Mouse (Mus musculus) hindbrain, embryonic 15.5 days (tissue): ENCODE data around the gene Ccdc28a. TPM values are rescaled to one million over a fixed set of nuclear protein-coding genes. Genes with fewer than 3 reads are reported as not detected.

ENCODE experiments used
- ATAC-seq: fragments of 200-750 bp; cut with Nextera tagmentation; 2 replicates; pipeline ENCODE4 v1.8.0; 2017; ENCODE audit warnings: low read depth, moderate number of reproducible peaks, moderate TSS enrichment; ENCODE audit not compliant: low FRiP score
- H3K27ac ChIP-seq: fragments of 300-500 bp; sonication (generic); replicated peaks from 2 replicates; pipeline ENCODE4 v1.5.1; 2015; ENCODE audit warnings: mild to moderate bottlenecking, inconsistent platforms
- H3K27me3 ChIP-seq: fragments of 300-500 bp; sonication (generic); 2 replicates; pipeline ENCODE4 v1.6.1; 2015; ENCODE audit warnings: control low read depth, inconsistent platforms
- H3K36me3 ChIP-seq: fragments of 300-500 bp; sonication (generic); 2 replicates; pipeline ENCODE4 v1.6.1; 2015; ENCODE audit warnings: control low read depth, inconsistent platforms
- H3K4me1 ChIP-seq: fragments of 300-500 bp; sonication (generic); replicated peaks from 2 replicates; pipeline ENCODE4 v1.6.1; 2015; ENCODE audit warnings: control low read depth, inconsistent platforms
- H3K4me2 ChIP-seq: fragments of 300-500 bp; sonication (generic); 2 replicates; pipeline ENCODE4 v1.6.1; 2015; ENCODE audit warnings: moderate library complexity, mild to moderate bottlenecking, inconsistent platforms
- H3K4me3 ChIP-seq: fragments of 300-500 bp; sonication (generic); 2 replicates; pipeline ENCODE4 v1.5.1; 2015; ENCODE audit warnings: mild to moderate bottlenecking, inconsistent platforms
- H3K9ac ChIP-seq: fragments of 300-500 bp; sonication (generic); 2 replicates; pipeline ENCODE4 v1.6.1; 2015; ENCODE audit warnings: inconsistent platforms
- H3K9me3 ChIP-seq: fragments of 300-500 bp; sonication (generic); 2 replicates; pipeline ENCODE4 v1.6.1; 2016; ENCODE audit warnings: control low read depth, inconsistent platforms
- WGBS: fragments of 180-500 bp; shearing (Covaris S2); methylation state at CpG from one replicate; pipeline ENCODE4 v1.1.7; 2015; 5-methylcytosine and 5-hydroxymethylcytosine counted together
- polyA plus RNA-seq: library from polyadenylated mRNA; unstranded; fragments of >200 nt; fragmentation: Nextera tagmentation; extraction: Ambion mirVana; gene quantifications from 2 replicates; pipeline ENCODE4 v1.2.1, GENCODE M21; 2015

Gene Ccdc28a
- polyA plus RNA-seq, 1 experiment from 2014 or later = 6.6 TPM

DNA sequence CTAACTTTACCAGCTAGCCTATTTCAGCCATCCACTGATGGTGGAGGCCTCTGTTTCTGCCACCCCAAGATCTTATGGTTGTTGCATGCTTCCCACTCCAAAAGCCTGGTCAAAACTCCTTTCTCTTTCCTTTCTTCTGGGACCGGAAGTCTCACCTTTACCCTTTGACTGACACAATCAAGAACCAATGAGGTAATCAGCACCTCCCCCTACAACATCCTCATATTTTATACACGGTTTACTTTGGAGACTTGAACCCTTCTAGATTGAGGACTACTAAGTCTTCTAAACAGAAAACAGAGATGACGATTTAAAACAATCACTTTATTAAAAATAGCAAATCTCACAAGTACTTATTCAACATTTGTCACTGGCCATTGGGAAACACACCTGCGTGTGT is 21.4 kb downstream of the Ccdc28a start:
- H3K9ac ChIP-seq = no peak overlapping the region
- no peak overlapping the region for H3K4me3 ChIP-seq
- no peaks in the 10 kb centered on the region for H3K9me3 ChIP-seq
- no peak for ATAC-seq
- no peak overlapping the region for H3K4me2 ChIP-seq
- no peaks in the 10 kb centered on the region for H3K36me3 ChIP-seq
- H3K27me3 ChIP-seq = no peaks in the 10 kb centered on the region
- WGBS = 81% methylated on average over 4 of the region's 4 CpGs
- no peaks in the 10 kb centered on the region for H3K4me1 ChIP-seq
- no peak overlapping the region for H3K27ac ChIP-seq

DNA sequence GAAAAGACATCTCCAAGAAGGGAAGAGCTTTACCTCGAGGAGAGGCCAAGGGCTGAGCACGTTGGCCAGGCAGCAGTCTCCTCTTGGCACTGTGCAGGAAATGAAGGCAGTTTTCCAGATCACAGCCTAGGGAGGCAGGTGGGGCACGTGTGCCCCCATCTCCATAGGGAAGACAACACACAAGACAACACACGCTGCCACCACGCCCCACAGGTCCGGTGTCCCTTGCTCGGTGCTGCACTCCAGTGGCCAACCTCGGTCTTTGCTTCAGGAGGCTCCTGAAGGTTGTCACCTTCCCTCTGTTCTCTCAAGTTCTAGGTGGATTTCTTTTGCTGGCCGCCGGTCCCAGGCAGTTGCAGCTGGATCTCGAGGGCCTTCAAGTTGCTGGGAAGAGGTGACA is 24.1 kb downstream of the Ccdc28a start, which contains the start of gene Ect2l:
Gene Ect2l (minus strand): TSS at position 165 of the 400 bp plus-strand sequence.
- no peaks in the 10 kb centered on the region for H3K27me3 ChIP-seq
- H3K4me2 ChIP-seq = no peak within 1 kb of the TSS; the same call in 1 of the 2 replicates
- no peaks in the 10 kb centered on the region for H3K9me3 ChIP-seq
- H3K9ac ChIP-seq = no peak within 1 kb of the TSS
- no peaks in the 10 kb centered on the region for H3K4me1 ChIP-seq
- 16% methylated on average over 11 of the region's 11 CpGs for WGBS
- no peak within 1 kb of the TSS for H3K27ac ChIP-seq
- no peaks in the 10 kb centered on the region for H3K36me3 ChIP-seq
- peak; percentile 30; the same call in 1 of the 2 replicates for ATAC-seq
- no peak within 1 kb of the TSS for H3K4me3 ChIP-seq

DNA sequence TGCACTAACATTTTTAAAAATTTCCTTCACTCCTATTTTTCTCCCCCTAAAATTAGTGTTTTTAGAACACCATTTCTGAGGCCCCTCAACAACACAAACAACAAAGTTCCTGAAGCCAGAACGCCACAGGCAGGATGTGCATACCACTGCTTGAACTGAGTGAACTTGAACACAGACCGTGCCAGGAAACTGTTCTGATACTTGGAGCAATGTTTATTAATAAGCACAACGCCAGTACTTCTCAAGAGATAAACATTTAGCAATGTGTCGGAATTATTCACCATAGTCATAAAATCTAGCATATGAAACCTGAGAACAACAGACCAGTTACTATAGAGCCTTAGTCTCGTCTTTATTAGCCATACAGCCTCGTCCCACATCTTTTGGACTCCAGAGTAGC is 24.7 kb downstream of the Ccdc28a start:
- H3K4me2 ChIP-seq = no peak overlapping the region
- H3K36me3 ChIP-seq = no peaks in the 10 kb centered on the region
- no peak overlapping the region for H3K27ac ChIP-seq
- no peaks in the 10 kb centered on the region for H3K9me3 ChIP-seq
- 85% methylated on average over 6 of the region's 6 CpGs for WGBS
- no peaks in the 10 kb centered on the region for H3K27me3 ChIP-seq
- no peak overlapping the region for H3K4me3 ChIP-seq
- no peak for ATAC-seq
- no peaks in the 10 kb centered on the region for H3K4me1 ChIP-seq
- H3K9ac ChIP-seq = no peak overlapping the region

DNA sequence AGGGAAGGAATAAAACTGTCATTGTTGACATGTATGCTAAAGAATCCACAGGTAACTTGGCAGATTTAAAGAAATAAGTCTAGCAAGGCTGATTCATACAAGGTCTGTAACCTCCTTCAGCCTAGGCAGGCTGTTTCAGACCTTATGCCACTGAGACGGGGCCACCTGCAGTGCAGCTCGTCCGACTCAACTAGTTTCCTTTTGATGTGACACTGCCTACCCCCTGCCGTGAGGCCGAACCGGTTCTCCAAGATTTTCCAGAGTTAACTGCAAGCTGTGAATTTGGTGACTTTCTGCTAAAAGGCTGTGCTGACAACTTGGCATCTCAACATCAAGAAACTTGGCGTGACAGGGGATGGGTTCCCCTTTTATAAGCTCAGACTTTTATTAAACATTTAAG is 30.7 kb downstream of the Ccdc28a start:
- Histone ChIP-seq H3K36me3 (no peaks in the 10 kb centered on the region), H3K9me3 (no peaks in the 10 kb centered on the region), H3K9ac (no peak overlapping the region), H3K27ac (no peak overlapping the region), H3K4me2 (no peak overlapping the region), H3K4me1 (no peaks in the 10 kb centered on the region), H3K4me3 (no peak overlapping the region), H3K27me3 (no peaks in the 10 kb centered on the region)
- no peak for ATAC-seq
- WGBS = 10% methylated on average over 7 of the region's 7 CpGs

DNA sequence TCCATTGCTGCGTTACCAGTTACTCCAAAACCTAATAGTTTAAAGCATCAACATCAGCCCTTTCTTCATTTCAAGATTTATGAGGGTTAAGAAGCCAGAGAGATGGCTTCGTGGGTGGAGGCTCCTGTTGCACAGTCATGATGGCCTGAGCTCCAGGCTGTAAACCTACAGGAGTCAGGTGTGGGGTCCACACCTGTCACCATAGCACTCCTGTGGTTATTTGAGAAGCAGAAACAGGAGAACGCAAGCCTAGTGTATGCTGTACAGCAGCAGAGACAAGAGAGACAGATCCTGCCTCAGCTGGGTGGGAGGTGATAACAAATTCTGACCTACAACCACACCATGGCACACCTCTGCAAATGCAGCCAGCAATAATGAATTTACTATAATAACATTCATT is 32.4 kb downstream of the Ccdc28a start:
- no peaks in the 10 kb centered on the region for H3K4me1 ChIP-seq
- no peak for ATAC-seq
- 87% methylated on average over 3 of the region's 3 CpGs for WGBS
- no peak overlapping the region for H3K27ac ChIP-seq
- H3K27me3 ChIP-seq = no peaks in the 10 kb centered on the region
- no peaks in the 10 kb centered on the region for H3K36me3 ChIP-seq
- no peaks in the 10 kb centered on the region for H3K9me3 ChIP-seq
- no peak overlapping the region for H3K9ac ChIP-seq
- H3K4me2 ChIP-seq = no peak overlapping the region
- no peak overlapping the region for H3K4me3 ChIP-seq

DNA sequence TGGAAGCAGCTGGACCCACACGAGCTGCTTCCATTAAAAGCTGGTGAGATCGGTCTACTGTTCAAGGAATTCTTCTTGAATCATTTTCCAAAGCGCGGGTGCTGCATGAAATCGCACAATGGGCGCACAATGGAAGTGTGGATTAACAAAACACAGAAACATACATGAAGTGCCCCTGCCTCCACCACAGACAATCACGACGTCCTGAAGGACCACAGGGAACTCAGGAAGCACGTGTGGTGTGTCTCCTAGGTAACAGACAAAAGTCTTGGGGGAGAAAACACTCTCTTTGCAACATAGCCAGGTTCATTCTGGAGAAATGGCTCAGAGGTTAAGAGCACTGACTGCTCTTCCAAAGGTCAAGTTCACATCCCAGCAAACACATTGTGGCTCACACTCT is 34.1 kb downstream of the Ccdc28a start:
- 48% methylated on average over 9 of the region's 9 CpGs for WGBS
- Histone ChIP-seq H3K9me3 (no peaks in the 10 kb centered on the region), H3K4me1 (0 out of 2 replicates have a peak, but pooled peaks cover 2% of the 10 kb centered on the region), H3K9ac (no peak overlapping the region), H3K27ac (no peak overlapping the region), H3K27me3 (no peaks in the 10 kb centered on the region), H3K36me3 (no peaks in the 10 kb centered on the region), H3K4me3 (no peak overlapping the region), H3K4me2 (no peak overlapping the region)
- ATAC-seq = no peak

DNA sequence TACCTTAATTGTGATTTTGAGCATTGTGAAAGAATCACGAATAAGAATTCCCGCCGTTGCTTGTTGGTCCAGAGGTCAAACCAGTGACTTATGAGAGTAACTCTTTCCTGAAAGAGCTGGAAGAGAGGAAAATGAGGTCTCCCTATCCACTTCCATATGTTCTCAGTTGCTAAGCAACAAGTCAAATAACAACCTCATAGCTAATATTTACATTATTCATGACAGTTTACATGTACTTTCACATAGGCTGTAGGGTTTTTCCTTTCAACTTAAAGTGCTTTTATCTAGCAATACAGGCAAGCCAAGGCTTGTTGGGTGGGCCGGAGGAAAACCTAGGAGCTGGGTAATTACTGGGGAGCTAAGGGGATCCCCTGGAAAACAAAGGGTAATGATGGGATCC is 34.9 kb downstream of the Ccdc28a start:
- H3K4me1 ChIP-seq = 0 out of 2 replicates have a peak, but pooled peaks cover 2% of the 10 kb centered on the region
- 84% methylated on average over 4 of the region's 4 CpGs for WGBS
- no peak overlapping the region for H3K27ac ChIP-seq
- H3K36me3 ChIP-seq = no peaks in the 10 kb centered on the region
- ATAC-seq = no peak
- H3K9me3 ChIP-seq = no peaks in the 10 kb centered on the region
- H3K9ac ChIP-seq = no peak overlapping the region
- H3K4me2 ChIP-seq = no peak overlapping the region
- no peaks in the 10 kb centered on the region for H3K27me3 ChIP-seq
- no peak overlapping the region for H3K4me3 ChIP-seq

DNA sequence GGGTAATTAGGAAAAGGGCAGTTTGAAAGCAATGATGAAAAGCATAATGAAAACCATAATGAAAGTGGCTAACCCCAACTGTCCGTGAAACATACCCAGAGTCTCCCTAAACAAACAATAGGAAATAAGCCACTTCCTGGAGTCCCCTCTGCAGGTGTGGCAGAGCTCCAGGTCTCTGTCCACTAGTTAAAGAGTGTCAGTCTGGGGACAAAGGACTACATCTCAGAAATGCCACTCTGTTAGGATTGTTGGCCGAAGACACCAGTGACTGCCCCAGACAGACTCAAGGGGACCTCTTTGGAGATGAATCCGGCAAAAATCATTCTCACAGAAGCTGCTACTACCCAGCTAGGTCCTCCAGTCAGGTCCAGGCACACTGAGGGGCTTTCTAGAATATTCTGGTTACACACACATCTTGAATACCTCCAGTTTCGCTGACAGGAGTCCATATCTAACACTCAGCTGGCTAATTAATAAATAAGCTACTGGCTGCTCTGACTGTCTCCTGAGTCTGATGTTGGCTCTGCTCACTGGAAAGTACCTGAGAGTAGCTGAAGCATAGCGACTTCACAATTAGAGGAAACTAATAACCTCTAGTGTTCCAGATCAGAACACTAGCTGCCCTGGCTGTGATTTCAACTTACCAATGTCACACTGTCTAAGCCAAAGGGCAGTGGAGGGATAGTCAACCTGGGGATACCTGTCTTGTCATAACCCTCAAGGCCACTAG is 36.3 kb downstream of the Ccdc28a start:
- Histone ChIP-seq H3K9me3 (no peaks in the 10 kb centered on the region), H3K9ac (no peak overlapping the region), H3K4me1 (0 out of 2 replicates have a peak, but pooled peaks cover 2% of the 10 kb centered on the region), H3K4me2 (no peak overlapping the region), H3K4me3 (no peak overlapping the region), H3K27ac (no peak overlapping the region), H3K27me3 (no peaks in the 10 kb centered on the region), H3K36me3 (no peaks in the 10 kb centered on the region)
- no peak for ATAC-seq
- 88% methylated on average over 5 of the region's 5 CpGs for WGBS

DNA sequence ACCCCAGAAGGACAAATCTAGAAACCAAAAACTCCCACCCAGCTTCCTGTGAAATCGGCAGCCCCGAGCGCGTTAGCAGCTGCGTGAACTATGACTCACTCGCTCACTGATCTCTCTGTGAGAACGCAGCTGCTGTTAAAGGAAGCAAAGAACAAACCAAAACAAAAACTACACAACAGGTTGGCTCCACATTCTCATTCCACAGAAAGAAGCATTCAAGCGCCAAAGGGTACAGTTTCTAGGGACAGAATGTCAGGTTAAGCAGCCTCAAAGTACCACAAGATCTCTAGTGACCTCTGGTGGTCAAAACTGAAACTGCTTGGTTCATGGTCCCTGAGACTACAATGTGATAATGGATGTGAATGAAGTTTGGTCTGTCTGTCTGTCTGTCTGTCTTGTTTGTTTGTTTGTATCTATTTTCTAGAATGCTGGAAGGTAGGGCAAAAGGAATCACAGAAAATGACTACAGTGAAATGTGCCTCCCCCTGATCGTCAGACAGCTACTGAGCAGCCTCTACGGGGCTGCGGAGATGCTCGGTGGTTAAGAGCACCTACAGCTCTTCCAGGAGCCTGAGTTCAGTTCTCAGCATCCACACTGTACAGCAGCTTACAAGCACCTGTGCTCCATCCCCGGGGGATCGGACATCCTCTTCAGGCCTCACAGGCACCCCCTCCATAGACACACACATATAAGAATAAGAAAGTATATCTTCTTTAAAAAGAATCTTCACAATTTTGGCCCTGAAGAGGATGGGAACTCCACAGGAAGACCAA is 37.4 kb downstream of the Ccdc28a start:
- no peak overlapping the region for H3K9ac ChIP-seq
- no peak overlapping the region for H3K27ac ChIP-seq
- H3K9me3 ChIP-seq = no peaks in the 10 kb centered on the region
- H3K4me1 ChIP-seq = 0 out of 2 replicates have a peak, but pooled peaks cover 2% of the 10 kb centered on the region
- H3K4me3 ChIP-seq = 0 out of 2 replicates have a peak overlapping the region, but pooled peaks have one; percentile 20
- H3K4me2 ChIP-seq = peak overlapping the region; percentile 53
- no peaks in the 10 kb centered on the region for H3K36me3 ChIP-seq
- H3K27me3 ChIP-seq = no peaks in the 10 kb centered on the region
- 57% methylated on average over 14 of the region's 14 CpGs for WGBS
- no peak; the same call in 1 of the 2 replicates for ATAC-seq

DNA sequence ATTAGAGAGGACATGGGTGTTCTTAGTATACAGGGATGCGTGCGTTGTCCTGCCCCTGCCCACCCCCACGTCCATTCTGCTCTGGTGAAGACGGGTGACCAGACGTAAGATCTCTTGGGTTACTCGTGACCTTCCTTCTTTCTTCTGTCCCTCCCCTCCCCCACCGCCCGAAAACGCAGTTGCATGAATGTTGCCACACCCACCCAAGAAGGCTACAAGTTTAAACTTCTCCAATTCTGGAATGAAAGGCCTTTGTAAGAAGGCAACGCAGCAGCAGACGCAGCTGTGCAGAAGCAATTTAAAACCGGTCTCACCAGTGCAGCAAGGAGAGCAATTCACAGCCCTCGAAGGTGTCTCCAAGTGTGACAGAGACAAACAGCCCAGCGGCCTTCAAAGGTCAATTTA is 40.1 kb downstream of the Ccdc28a start:
- Histone ChIP-seq H3K4me1 (0 out of 2 replicates have a peak, but pooled peaks cover 2% of the 10 kb centered on the region), H3K9ac (no peak overlapping the region), H3K4me2 (no peak overlapping the region), H3K9me3 (no peaks in the 10 kb centered on the region), H3K4me3 (no peak overlapping the region), H3K27ac (no peak overlapping the region), H3K27me3 (no peaks in the 10 kb centered on the region), H3K36me3 (no peaks in the 10 kb centered on the region)
- no peak for ATAC-seq
- 63% methylated on average over 14 of the region's 14 CpGs for WGBS

DNA sequence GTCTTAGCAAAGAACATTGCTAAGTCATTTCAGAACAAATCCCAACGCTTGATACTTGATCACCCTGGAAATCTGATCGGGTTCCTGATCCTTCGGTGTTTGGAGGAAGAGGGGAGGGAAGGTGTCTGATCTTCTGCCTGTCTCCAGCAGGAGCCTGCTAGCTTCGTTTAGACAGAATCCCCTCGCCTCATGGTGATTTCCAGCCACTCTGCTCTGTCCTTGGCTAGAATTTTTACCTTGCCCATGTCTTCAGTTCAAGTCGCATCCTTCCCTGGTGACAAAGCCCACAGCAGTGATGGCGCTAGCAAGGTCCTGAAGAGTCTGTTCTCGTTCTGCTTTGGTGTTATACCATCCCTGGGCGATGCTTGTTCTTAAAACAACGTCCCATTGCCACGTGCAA is 40.6 kb downstream of the Ccdc28a start:
- 87% methylated on average over 11 of the region's 11 CpGs for WGBS
- H3K27me3 ChIP-seq = no peaks in the 10 kb centered on the region
- no peak overlapping the region for H3K9ac ChIP-seq
- H3K36me3 ChIP-seq = no peaks in the 10 kb centered on the region
- no peak for ATAC-seq
- H3K4me3 ChIP-seq = no peak overlapping the region
- 0 out of 2 replicates have a peak, but pooled peaks cover 2% of the 10 kb centered on the region for H3K4me1 ChIP-seq
- no peak overlapping the region for H3K4me2 ChIP-seq
- no peak overlapping the region for H3K27ac ChIP-seq
- H3K9me3 ChIP-seq = no peaks in the 10 kb centered on the region

DNA sequence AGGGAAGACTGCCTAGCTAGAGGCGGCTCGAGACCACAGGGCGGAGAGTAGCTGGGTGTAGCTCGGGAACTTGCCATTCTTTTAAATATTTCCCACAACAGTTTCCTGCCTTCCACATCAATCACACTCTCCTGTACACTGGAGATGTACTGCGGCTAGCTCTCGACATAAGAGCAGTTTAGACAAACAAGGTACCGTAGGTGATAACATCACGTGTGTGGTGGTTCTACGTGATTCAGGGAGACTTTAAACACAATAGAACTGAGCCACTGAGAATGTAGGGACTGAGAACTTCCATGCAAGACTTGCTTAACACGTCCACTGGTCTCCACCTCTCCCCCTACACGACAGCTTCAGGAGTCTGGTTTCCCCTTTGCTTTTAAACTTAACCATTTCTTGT is 41.6 kb downstream of the Ccdc28a start:
- H3K4me2 ChIP-seq = no peak overlapping the region
- WGBS = 79% methylated on average over 11 of the region's 11 CpGs
- H3K27me3 ChIP-seq = no peaks in the 10 kb centered on the region
- H3K4me1 ChIP-seq = 0 out of 2 replicates have a peak, but pooled peaks cover 2% of the 10 kb centered on the region
- H3K36me3 ChIP-seq = no peaks in the 10 kb centered on the region
- no peak for ATAC-seq
- H3K27ac ChIP-seq = no peak overlapping the region
- no peak overlapping the region for H3K9ac ChIP-seq
- no peak overlapping the region for H3K4me3 ChIP-seq
- no peaks in the 10 kb centered on the region for H3K9me3 ChIP-seq
